Mouse (Mus musculus): Measurements from ENCODE around the gene Aqp1.

The Aqp1 gene

DNA sequence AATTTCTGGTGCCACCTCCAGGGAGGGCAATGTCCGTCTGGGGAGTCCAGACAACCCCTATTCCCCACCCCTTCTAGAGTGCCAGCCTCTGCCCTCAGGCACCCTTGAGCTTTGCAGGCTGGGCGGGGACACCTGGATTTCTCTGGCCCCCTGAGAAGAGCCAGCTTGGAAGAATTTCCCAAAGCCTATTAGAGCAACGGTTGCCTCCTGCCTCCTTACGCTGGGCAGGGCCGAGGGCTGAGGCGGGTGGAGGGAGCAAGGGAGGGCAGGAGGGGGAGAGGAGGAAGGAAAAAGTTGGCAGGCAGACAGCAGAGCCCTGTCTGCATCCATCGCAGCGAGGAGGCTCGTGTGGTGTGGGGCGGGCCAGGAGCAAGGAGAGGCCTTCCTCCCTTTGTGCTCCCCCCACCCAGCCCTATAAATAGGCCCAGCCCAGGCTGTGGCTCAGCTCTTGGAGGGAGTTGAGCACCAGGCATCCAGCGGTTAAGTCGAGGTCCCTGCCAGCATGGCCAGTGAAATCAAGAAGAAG lies at the start of gene Aqp1:
Aqp1 (plus strand) TSS at position 444 of the 526 bp plus-strand sequence.
- peak; percentile 27 for DNase-seq

DNA sequence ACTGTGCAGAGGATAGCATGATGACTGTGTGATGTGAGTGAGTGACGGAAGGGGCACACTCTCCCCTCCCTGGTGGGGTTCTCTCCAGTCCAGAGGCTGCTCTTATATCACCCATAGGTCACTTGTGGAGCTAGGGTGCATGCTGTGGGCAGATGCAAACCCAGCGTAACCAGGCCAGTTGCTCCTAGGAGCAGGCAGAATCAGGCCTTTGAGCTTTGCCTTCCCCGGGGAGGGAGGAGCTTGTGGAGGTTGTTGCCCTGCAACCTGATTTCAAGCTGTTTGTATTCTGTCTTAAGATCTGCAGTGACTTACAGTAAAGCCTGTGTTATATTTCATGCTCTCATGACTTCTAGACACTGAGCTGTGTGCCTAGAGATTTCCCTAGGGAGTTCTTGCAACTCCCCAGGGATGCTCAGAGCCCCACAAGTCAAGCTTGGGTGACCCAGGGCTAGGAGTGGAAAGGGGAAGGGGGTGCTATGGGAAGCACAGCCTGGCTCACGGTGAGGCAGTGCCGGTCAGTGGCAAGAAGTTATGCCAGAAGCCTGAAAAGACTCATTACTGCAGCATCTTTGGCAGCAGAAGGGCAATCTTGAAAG lies 48.1 kb upstream of the Aqp1 start:
- DNase-seq: no peak

DNA sequence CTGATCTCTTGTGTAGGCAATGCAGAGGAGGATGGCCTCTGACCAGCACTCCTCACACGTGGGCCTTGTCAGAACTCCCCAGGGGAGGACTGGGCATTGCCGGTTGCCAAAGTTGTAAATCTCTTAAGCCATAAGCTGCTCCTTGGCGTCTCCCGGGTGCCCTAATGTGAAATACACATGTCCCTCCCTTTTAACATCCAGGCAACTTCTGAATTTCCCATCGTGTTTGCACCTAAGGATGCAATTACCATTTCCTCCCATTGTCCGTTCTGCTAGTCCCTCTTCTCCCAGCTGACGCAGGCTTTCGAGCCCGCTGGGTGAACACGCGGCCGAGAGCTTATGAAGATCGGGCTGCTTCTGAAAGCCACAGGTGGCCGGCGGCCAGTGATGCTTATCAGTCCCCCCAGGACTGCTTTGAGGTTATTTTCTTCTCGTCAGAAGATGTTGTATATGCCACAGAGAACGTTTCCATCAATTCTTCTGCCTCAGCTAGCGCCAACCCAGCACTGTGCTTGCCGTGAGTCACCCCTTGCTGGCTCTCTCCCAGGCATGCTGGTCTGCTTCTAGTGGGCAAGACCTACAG lies 41.6 kb upstream of the Aqp1 start:
- DNase-seq: peak; percentile 53

DNA sequence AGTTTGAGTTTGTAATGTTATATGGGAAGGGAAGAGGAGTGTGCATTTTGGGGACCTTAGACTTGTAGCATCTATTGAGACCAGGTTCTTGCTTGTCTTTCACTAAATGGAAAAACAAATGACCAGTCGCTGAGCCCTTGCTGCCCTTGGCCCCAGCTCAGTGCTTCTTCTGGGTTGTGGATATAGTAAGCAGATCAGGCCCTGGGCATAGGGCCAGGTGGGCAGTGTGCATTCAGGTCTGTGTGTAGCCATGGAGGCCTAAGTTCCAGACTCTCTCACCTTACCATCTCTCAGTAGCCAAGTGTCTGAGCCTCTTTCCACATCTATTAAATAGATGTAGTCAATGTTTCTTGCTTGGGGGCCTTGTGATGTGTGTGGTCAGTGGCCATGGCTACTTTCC lies 40.9 kb upstream of the Aqp1 start:
- DNase-seq: no peak

DNA sequence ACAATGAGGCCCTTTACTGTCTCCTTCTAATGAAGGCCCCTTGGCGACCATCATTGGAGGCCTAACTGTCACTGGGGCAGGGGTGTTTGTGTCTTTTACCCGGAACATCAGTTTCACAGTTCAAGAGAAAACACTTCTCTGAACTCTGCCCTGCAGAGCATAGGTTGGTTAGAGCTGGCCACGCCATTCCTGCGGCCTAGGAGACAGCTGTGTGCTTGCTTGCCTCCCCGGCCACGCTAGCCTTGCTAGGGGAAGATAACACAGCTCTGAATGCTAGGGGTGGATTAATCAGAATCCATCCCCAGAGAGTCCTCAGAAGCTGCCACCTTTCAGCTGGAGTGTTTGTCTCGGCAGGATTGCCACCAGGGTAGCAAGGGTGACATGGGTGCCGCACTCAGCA lies 36.8 kb upstream of the Aqp1 start:
- DNase-seq: no peak

DNA sequence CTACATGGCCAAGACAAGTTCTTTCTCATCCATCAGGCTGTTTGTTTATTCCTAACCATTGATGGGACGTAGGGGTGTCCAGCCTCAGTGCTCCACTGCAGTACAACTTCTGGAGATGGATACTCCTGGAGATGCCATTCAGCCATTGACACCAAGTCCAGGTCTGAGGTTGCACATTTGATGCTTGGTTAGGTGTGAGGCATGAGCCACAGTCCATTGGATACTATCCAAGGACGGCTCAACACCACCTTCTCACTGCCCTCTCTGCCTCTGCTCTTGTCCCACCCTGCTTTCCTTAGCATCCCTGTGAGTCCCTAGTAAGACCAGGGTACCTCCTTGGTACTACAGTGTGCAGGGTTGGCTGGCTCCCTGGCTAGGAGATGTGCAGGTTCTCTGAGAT lies 36.3 kb upstream of the Aqp1 start:
- DNase-seq: no peak

DNA sequence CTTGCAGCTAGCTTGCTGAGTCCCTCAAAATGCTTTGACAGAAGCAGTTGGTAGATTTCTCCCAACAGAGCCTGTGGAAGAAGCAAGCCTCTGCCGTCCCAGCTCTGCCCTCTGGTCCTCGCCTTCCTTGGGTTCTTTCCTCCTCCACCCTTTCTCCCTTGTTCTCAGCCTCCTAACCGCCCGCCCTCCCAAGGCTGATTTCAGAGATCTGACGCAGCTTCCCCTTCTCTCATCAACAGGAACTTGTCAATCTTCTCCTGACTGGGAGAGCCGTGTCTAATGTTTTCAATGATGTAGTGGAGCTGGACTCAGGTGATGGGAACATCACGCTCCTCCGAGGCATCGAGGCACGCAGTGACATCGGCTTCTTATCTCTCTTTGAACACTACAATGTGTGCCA lies 35.5 kb upstream of the Aqp1 start:
- no peak for DNase-seq

DNA sequence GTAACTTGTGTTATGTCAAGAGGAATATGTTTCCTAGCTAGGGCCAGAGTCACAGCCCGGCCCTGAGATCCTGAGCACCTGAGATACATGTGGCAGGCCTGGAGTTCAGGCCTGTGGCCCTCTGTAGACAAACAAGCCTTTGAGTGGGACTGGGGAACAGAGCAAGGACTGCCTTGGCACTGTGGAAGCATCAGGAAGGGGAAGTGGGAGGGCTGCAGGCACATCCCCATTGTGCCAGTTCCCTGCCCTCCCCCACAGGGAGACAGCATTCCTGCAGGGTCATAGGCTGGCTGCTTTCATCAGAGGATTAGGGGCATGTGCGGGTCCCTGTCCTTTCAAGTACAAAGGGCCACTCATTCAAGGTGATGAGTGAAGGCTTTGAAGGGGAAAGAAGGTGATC lies 26.1 kb upstream of the Aqp1 start:
- no peak for DNase-seq

DNA sequence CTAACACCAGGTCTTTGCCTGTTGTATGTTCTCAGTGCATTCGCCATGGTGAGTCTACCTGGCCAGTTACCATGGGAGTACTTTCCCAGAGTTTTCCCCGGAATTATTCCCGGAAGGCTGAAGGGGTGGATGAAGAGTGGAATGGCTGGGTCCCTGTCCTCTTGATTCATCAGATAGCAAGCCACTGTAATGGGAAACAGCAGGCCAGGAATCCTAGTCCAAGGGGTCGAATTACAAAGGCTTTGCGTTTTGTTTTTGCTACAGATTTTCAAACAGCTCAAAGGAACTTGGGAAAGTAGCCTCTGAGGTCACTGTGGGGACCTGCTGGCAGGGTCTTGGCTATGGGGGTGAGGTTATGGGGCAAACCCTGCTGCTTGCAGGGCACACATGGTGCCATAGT lies 24.3 kb upstream of the Aqp1 start:
- DNase-seq: peak; percentile 64

DNA sequence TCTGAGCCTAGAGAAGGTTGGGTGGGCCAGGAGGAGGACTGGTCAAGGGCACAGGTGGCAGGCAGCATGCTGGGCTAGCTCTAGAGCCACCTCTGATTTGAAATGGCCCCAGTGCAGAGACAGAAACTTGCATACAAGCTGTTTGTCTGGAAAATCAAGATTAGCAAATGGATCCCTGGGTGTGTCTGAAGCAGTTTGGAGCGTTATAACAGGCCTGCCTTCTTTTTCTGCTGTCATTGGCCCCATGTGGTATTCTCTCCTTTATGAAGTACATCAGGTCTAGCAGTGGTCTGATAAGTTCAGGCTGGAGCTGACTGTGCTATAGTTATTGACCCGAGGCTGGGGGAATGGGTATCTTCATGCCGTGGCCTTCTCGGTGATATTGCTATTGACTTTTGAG lies 22.3 kb upstream of the Aqp1 start:
- DNase-seq: no peak

DNA sequence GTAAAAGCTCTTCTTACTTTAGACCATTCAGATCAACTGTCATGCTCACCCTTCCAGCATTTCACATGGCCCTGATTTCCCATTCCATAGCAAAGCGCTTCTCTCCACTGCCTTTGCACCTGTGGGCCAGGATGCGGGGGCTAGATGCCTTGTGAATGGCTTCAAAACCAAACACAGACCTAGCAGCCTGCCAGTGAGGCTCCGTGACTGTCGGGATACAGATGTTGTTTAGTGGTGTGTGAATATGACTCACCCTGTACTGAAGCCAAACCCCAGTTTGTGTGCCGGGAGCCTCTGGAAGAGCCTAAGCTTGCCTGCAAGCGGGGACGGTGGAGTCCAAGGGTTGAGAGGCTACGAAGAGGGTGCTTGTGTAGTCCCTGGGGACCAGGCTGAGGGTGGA lies 21.6 kb upstream of the Aqp1 start:
- DNase-seq: no peak

DNA sequence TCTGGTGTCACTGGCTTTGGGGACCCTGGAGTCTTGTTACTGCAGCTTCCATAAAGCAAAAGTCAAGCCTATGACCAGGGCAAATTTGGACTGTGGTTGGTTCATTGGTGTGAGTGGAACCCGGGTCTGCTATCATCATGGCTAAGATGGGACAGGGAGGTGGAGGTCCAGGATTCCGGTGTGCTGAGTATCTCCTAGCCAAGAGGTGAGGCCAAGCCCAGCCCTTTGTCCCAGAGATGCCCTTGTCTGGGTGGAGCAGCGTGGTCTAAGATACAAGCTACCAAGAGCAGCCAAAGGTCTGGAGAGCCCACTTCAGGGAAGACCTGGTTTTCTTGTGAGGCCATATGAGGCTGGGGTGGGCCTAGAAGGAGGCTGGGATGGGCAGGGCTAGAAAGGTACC lies 17.6 kb upstream of the Aqp1 start:
- no peak for DNase-seq

DNA sequence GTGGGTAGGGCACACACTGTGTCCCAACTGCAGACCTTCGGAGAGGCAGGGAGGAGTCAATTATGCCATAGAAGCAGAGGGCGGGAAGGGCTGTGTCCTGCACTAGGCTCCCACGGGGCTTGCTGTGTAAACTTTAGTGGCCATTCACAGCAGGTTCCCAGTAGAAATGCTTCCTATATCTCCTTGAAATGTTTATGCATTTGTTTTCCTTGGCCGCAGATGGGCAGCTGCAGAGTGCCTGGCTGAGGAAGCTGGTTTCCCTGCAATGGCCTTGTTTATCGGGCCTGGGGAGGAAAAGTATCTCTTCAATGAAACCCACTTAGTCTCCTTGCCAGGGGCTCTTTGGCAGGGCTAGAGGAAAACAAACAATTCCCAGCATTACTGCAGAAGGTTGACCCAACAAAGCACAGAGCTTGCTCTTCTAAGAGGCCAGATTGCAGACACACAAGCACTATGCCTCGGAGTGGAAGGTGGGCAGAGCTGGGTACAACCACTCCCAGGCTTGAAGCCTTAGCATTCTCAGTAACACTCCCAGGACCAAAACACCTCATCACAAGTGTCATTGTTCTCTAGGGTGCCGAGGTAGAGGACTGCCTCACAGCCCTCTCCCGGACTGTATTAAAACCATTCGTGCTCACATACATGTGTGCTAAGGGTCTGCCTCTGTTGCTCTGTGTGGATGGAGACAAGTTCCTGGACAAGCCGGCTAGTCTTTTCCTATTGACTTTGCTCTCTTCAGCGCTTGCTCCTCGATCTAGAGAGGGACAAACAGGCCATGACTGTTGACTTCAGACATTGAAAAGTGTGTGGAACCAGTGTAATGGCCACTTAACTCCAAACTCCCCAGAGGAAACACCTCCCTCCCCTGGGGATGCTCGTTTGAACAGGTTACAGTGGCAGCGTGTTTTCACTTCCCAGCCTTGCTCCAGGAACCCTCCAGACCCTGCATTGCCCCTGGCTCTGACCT lies 16.4 kb upstream of the Aqp1 start:
- no peak for DNase-seq

DNA sequence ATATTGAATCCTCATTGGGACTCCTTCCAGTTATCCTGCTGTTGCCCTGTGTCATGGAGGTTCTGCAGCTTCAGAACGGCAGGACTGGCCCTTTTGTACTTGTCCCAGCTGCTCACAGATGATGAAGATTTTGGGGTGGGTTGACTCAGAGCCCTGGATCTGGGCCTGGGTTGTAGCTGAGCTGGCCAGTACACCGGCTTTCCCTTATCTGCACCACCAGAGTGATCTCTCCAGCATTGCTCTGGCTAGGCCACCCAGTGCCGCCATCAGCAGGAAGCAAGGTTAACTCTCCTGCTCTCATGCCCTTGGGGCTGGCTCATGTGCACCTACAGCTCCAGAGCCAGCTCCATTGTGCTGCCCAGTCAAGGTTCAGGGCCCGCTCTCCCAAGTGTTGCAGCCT lies 15.3 kb upstream of the Aqp1 start:
- DNase-seq: no peak

DNA sequence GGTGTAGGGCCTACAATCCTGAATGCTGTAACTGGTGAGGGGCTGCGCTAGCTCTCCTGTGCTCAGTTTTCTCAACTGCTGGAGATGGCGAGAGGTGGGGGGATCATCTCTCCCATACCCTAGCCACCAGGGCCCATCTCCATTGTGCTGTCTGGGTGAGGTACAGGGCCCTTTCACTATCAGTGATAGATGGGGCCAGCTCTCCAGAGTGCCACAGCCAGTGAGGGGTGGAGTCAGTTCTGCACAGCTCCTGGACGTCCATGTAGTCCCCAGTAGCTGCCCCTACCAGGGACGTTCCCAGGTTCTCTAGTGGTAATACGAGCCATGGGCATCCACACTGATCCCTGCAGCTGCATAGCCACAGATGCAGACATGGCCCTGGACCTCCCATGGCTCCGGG lies 14.7 kb upstream of the Aqp1 start:
- no peak for DNase-seq

DNA sequence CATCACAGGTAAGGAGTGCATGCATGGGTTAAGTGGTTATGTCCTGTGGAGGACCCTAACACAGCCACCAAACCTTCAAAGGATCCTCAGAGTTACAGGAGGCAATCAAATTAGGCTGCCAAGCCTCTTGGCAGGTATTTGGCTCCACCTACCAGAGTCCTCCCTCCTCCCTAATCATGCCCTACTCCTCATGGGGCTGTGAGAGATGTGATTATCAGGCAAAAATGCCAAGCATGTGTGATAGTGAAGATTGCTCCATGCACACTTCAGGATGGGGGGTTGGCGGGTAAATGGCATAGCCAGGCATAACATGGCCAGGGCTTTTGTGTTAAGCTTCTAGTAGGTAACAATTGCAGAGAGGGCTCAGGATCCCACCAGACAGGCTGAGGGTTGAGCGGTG lies 13.3 kb upstream of the Aqp1 start:
- DNase-seq: no peak

DNA sequence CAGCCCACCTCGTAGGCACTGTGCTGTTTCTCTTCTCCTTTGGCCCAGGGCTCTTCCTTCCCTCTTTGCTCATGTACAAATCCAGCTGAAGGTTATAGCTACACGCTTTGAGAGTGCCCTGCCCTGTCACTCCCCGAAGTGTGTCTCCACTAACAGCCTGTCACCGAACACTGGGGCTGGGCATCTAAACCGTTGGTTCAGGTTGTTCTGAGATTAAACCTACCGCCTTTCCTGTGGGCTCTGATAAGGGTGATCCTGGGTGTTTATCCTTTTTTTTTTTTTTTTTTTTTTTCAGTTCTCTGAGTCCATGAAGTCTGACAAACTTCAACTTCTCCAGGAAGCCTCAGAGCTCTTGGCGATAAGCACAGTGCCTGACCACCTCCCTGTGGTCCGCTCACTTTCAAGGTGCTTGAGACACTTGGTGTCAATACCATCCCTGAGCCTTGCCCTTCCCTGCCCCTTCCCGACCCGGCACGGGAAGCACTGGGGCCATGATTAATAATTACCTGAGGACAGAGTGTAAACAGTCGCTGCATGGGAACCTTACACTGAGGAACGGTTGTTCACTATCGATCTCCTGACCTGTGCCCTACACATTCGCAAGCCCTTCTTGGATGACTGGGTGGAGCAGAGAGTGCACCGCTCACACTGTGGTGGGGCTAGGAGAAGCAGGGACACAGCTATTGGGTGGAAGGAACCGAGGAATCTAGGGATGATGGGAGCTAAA lies 12.2 kb upstream of the Aqp1 start:
- DNase-seq: no peak

DNA sequence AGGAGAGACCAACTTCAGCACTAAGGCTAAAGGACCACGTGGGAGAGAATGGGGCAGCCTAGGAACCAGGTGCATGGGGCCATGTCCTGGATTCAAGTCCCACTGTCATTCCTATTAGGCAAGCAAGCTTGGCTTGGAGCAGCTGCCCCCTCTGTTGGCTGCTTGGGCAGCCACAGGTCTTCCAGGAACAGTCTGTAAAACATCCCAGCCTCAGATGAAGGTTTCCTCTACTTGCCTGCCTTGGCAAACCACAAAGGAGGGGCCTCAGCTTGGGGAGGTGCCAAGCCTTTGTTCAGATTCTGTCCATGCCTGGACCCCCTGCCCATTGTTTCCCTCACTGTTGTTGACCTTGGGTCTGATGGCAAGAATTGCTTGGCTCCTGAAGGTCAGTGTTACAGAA lies 11.4 kb upstream of the Aqp1 start:
- DNase-seq: no peak

DNA sequence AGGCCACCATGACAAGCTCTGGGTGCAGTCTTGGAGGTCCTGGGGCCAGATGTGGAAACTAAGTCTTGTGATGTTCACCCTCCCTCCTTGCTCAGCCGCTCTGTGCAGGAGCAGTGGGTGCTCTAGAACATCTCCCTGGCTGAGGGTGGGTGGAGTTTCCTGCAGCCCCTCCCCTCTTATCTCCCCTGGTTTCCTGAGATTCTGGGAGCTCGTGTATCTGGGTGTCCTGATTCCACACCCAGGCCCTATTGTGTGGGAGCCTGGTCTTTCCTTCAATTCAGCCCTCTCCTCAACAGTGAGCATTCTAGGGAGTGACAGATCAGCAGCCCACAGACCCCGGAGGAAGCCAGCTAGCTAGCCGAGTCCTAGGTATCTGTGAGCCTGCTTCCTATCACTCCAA lies 9.9 kb upstream of the Aqp1 start:
- DNase-seq: no peak

DNA sequence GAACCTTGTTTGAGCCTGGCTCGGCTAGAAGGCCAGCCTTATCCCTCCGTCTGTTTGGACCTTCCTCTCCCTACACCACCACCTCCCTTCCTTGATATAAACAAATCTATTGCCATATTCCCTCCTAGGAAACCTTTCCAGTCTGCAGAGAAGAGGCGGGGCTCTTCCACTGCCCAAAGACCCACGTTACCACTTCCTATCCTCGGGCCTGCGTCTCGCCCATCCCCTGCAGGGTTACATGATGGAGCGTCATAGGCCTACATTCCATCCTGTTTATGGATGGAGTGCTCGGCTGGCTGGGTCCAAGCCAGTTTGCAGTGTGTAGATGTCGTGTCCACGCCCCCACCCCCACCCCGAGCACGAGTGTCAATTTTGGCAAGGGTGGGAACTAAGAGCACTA lies 8.9 kb upstream of the Aqp1 start:
- no peak for DNase-seq

DNA sequence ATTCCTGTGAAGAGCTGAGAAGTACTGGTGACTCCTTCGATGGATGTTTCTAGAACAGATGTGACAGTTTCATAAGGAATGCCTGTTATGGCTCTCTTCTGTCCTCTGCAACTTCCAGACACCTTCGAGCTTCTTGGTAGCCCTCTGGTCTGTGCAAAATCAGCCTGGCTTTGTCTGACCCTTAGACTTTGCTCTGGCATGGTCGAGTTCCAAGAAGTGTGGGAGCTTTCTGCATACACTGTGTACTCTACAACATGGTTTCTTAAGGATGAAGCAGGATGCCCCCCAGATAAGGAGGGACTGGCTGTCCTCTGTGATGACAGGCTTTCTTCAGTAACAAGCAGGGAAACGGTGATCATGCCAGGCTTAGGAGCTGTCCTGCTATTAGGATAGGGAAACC lies 8.1 kb upstream of the Aqp1 start:
- DNase-seq: no peak

DNA sequence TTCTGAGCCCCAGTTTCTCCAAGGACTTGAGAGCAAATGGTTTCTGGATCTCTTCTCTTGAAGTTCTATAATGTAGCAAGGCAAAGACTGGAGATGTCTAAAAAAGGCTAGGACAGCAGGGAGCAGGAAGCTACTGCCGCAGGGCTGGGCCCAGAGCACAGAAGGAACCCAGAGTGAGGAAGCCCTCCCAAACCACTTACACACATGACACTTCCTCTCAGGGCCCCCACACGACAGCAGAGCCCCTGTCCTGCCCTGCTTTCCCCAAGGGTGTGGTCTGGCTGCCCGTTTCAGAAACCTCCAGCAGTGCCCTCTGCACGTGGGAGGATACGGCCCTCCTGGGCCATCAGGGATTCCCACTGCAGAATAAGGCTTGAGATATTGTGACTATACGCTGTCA lies 4.9 kb upstream of the Aqp1 start:
- DNase-seq: no peak

DNA sequence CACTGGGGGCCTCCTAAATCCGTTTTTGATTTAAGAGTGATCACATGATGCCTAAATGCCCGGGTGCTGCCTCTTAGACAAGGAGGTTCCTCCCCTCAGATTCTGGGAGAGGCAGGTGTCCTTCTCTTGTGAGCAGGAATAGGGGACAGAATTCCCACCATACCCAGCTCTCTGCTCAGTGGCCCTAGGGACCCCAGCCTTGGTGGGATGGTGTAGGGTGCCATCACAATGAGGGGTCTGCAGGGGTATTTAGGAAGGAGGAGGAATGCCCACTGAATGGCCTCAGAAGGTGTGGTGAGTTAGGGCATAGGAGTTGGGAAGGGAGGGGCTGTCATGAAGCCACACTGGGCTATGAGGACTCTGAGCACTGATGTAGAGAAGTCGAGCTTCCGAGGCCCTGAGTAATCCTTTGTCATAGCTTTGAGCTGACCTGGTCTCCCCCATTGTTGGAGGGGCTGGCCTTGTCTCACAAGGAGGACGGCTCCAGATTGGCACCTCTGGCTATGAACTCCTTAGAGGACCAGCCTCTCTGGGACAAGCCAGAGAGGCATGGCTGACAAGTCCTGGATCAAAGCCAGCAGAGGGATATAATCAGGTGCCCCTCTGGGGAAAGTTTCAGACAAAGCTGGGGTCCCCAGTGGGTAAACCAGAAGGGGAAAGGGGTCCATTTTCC lies 4.0 kb upstream of the Aqp1 start:
- no peak for DNase-seq
